Mouse (Mus musculus): ENCODE results near the gene Gm14226. TPM values are rescaled to one million over a fixed set of nuclear protein-coding genes. Genes with fewer than 3 reads are reported as not detected.
A peak's percentile ranks its signal among the peaks of the same experiment; 100 is the strongest.

The Gm14226 gene
- total and polyA plus RNA-seq, 3 experiments: 0.07 to 0.08 TPM; not detected in 1

DNA sequence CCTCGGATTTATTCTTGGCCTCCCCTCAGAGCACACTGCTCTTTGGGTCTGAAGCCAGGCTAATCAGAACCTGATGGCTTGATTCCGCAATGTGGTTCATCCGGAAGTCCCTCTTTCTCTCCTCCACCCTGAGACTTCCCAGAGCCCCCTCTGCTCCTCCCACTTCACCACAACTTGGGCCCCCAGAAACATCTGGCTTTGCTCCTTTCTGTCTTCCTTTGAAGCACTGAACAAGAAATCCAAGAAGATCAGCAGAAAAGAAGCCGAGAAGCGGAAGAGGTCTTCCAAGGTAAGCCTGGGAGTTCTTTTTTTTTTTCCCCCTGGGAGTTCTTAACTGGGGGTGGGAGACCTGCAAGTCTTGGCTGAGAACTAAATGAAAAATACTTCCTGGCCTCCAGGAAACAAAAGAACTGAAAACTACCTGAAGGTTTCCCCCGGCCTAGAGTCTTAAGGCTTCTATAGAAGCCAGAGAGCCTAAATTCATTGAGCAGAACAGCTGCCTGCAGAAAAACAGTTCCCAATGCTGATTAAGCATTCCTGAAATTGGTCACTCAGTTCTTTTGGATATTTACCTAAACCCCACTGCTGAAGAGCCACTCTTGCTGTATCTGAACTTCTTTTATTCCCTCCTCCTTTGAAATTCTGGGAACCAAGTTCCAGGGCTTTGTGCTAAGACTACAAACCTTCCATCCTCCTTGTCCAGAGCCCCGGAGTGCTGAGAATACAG, 29.5 kb downstream of the Gm14226 start:
- Histone ChIP-seq H3K9me3 (replicated peaks; ENCODE audit: insufficient read depth, low read length) (no peaks in the 10 kb centered on the region), H3K27ac (ENCODE audit: control insufficient read depth, low read depth, low read length) (no peak overlapping the region), H3K4me1 (ENCODE audit: control insufficient read depth in 1 of 2, insufficient read depth in 2 of 2, low read length in 2 of 2) (peaks cover 7 to 11% of the 10 kb centered on the region in 2 experiments), H3K27me3 (ENCODE audit: control insufficient read depth in 1 of 2, insufficient read depth in 2 of 2, low read length in 2 of 2) (no peaks in the 10 kb centered on the region), H3K9ac (ENCODE audit: control insufficient read depth, low read depth, low read length, poor library complexity, severe bottlenecking) (no peak overlapping the region), H3K4me3 (ENCODE audit: control insufficient read depth in 1 of 2, insufficient read depth in 1 of 2, low read depth in 2 of 2, low read length in 2 of 2) (no peak overlapping the region), H3K79me2 (ENCODE audit: control insufficient read depth, insufficient read depth, low read length, poor library complexity) (peaks cover 2% of the 10 kb centered on the region; the same call in 1 of the 2 replicates), H3K36me3 (ENCODE audit: control insufficient read depth in 1 of 2, insufficient read depth in 2 of 2, low read length in 2 of 2) (peaks cover 0 to 15% of the 10 kb centered on the region in 2 experiments; a peak in 2 of 4 replicates)
- DNase-seq (ENCODE audit: low read depth, low spot score): no peak
- TF ChIP-seq CHD1 (IDR thresholded peaks at IDR 0.05; ENCODE audit: low read depth, low read length): no peak
- no peak for TF ChIP-seq TCF12 (IDR thresholded peaks at IDR 0.05; ENCODE audit: low read depth, low read length)

DNA sequence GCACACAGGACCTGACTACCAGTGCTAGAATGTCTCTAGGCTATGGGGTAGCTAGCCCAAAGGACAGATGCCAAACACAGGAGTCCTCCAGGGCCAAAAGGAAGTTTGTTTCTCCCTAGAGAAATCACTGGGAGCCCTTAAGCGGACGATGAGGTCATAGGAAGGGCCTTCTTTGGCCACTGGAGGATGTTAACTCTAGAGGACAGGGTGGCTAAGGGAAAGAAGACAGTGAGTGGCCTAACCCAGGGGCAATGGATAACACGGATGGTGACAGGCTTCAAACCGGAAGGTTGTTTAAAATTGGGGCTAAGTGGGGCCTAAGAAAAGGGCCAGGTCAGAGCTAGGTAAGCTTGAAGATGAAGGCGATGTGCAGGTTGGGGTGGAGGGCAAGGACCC, 32.0 kb downstream of the Gm14226 start:
- Histone ChIP-seq H3K79me2 (ENCODE audit: control insufficient read depth, insufficient read depth, low read length, poor library complexity) (peaks cover 2% of the 10 kb centered on the region; the same call in 1 of the 2 replicates), H3K27ac (ENCODE audit: control insufficient read depth, low read depth, low read length) (peak overlapping the region; percentile 65; the same call in 1 of the 2 replicates), H3K4me3 (ENCODE audit: control insufficient read depth in 1 of 2, insufficient read depth in 1 of 2, low read depth in 2 of 2, low read length in 2 of 2) (peak overlapping the region; percentile 57 to 91), H3K9ac (ENCODE audit: control insufficient read depth, low read depth, low read length, poor library complexity, severe bottlenecking) (peak overlapping the region; percentile 88), H3K4me1 (ENCODE audit: control insufficient read depth in 1 of 2, insufficient read depth in 2 of 2, low read length in 2 of 2) (peaks cover 7 to 11% of the 10 kb centered on the region in 2 experiments), H3K9me3 (replicated peaks; ENCODE audit: insufficient read depth, low read length) (no peaks in the 10 kb centered on the region), H3K36me3 (ENCODE audit: control insufficient read depth in 1 of 2, insufficient read depth in 2 of 2, low read length in 2 of 2) (peaks cover 0 to 15% of the 10 kb centered on the region in 2 experiments; a peak in 2 of 4 replicates), H3K27me3 (ENCODE audit: control insufficient read depth in 1 of 2, insufficient read depth in 2 of 2, low read length in 2 of 2) (no peaks in the 10 kb centered on the region)
- DNase-seq (ENCODE audit: low read depth, low spot score): no peak
- TF ChIP-seq SMC3 (IDR thresholded peaks at IDR 0.05; ENCODE audit: low read depth, low read length) (no peak), MYB (IDR thresholded peaks at IDR 0.05; ENCODE audit: low read depth, low read length) (no peak), USF1 (IDR thresholded peaks at IDR 0.05; ENCODE audit: low read depth, low read length) (no peak), MXI1 (IDR thresholded peaks at IDR 0.05; ENCODE audit: low read depth, low read length) (no peak), ZMIZ1 (IDR thresholded peaks at IDR 0.05; ENCODE audit: low read depth, low read length) (no peak)

DNA sequence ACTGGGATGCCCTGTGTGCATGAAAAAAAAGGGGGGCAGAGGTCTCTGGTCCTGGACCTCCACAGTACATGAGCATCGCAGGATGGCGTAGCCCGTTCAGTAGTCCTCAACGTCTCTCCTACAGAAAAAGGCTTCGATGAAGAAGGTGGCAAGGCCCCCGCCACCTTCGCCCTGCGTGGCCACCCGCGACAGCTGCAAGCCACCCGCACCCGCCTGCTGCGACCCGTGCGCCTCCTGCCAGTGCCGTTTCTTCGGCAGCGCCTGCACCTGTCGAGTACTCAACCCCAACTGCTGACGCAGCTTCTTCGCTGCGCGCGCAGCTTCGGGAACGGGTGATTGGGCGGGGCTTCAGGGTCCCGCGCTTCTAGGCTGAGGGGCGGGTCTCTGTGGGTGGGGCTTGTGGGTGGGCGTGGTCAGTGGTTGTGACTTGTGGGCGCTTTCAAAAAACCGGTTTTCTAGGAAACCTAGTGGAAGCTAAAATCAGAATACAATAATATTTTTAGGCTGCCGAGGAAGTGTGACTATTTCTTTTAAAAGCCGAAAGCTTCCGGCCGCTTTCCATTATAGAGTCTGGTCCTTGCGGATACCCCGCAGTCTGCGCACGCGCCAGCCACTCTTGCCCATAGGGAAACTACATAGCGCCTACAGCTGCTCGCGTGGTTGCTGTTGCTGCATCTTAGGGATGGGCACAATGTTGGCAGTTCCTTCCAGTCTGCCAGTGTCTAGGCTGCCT, 32.6 kb downstream of the Gm14226 start:
- H3K9me3 ChIP-seq (replicated peaks; ENCODE audit: insufficient read depth, low read length): no peaks in the 10 kb centered on the region
- H3K9ac ChIP-seq (ENCODE audit: control insufficient read depth, low read depth, low read length, poor library complexity, severe bottlenecking): peak overlapping the region; percentile 88
- peaks cover 0 to 15% of the 10 kb centered on the region in 2 experiments; a peak in 2 of 4 replicates for H3K36me3 ChIP-seq (ENCODE audit: control insufficient read depth in 1 of 2, insufficient read depth in 2 of 2, low read length in 2 of 2)
- H3K27me3 ChIP-seq (ENCODE audit: control insufficient read depth in 1 of 2, insufficient read depth in 2 of 2, low read length in 2 of 2): no peaks in the 10 kb centered on the region
- DNase-seq (ENCODE audit: low read depth, low spot score): peak; percentile 94
- peaks cover 7 to 8% of the 10 kb centered on the region in 2 experiments for H3K4me1 ChIP-seq (ENCODE audit: control insufficient read depth in 1 of 2, insufficient read depth in 2 of 2, low read length in 2 of 2)
- peak overlapping the region; percentile 83 for H3K27ac ChIP-seq (ENCODE audit: control insufficient read depth, low read depth, low read length)
- H3K79me2 ChIP-seq (ENCODE audit: control insufficient read depth, insufficient read depth, low read length, poor library complexity): peaks cover 2% of the 10 kb centered on the region; the same call in 1 of the 2 replicates
- peak overlapping the region; percentile 68 to 91 for H3K4me3 ChIP-seq (ENCODE audit: control insufficient read depth in 1 of 2, insufficient read depth in 1 of 2, low read depth in 2 of 2, low read length in 2 of 2)
- peak; percentile 98 for TF ChIP-seq POLR2AphosphoS2 (IDR thresholded peaks at IDR 0.05; ENCODE audit: low read length)
- TF ChIP-seq KAT2A (conservative IDR thresholded peaks at IDR 0.05; ENCODE audit: low read depth, low read length): no peak; the same call in 1 of the 2 replicates
- TF ChIP-seq USF1 (IDR thresholded peaks at IDR 0.05; ENCODE audit: low read depth, low read length): no peak
- TF ChIP-seq ZMIZ1 (IDR thresholded peaks at IDR 0.05; ENCODE audit: low read depth, low read length): peak; percentile 96
- peak; percentile 77 for TF ChIP-seq MXI1 (IDR thresholded peaks at IDR 0.05; ENCODE audit: low read depth, low read length)
- TF ChIP-seq MAZ (IDR thresholded peaks at IDR 0.05; ENCODE audit: low read depth, low read length): peak; percentile 37; the same call in 1 of the 2 replicates
- TF ChIP-seq MAFK (IDR thresholded peaks at IDR 0.05; ENCODE audit: borderline replicate concordance, low read depth, low read length): peak; percentile 89
- peak; percentile 88 for TF ChIP-seq TCF12 (IDR thresholded peaks at IDR 0.05; ENCODE audit: low read depth, low read length)
- peak; percentile 71 for TF ChIP-seq NRF1 (IDR thresholded peaks at IDR 0.05; ENCODE audit: insufficient read depth, low read depth, low read length, poor library complexity, severe bottlenecking)
- no peak for TF ChIP-seq CHD2 (IDR thresholded peaks at IDR 0.05; ENCODE audit: low read length)
- TF ChIP-seq CHD1 (IDR thresholded peaks at IDR 0.05; ENCODE audit: low read depth, low read length): no peak
- TF ChIP-seq SIN3A (IDR thresholded peaks at IDR 0.05; ENCODE audit: low read length): peak; percentile 81
- TF ChIP-seq MYB (IDR thresholded peaks at IDR 0.05; ENCODE audit: low read depth, low read length): no peak
- peak in 1 of 2 experiments; percentile 23; a peak in 1 of 4 replicates for TF ChIP-seq EP300 (IDR thresholded peaks at IDR 0.05; ENCODE audit: low read depth in 1 of 2, low read length in 2 of 2)
- TF ChIP-seq TAL1 (IDR thresholded peaks at IDR 0.05; ENCODE audit: low read length): no peak
- no peak for TF ChIP-seq RAD21 (IDR thresholded peaks at IDR 0.05; ENCODE audit: low read depth, low read length)
- no peak for TF ChIP-seq GABPA (IDR thresholded peaks at IDR 0.05; ENCODE audit: low read depth, low read length)
- TF ChIP-seq MAX (IDR thresholded peaks at IDR 0.05; ENCODE audit: low read length): 0 out of 2 replicates have a peak, but pooled peaks have one; percentile 35
- TF ChIP-seq MEF2A (IDR thresholded peaks at IDR 0.05; ENCODE audit: extremely low read depth, insufficient replicate concordance, low read depth, low read length, poor library complexity, severe bottlenecking): no peak
- TF ChIP-seq ETS1 (IDR thresholded peaks at IDR 0.05; ENCODE audit: low read depth, low read length): peak; percentile 60; the same call in 1 of the 2 replicates
